Mouse (Mus musculus) testis, adult 2 months (tissue): Measurements from ENCODE around the gene Emid1. TPM values are rescaled to one million over a fixed set of nuclear protein-coding genes. Genes with fewer than 3 reads are reported as not detected.

Experiments
- H3K27ac ChIP-seq: fragments of 200-500 bp; 2 replicates; pipeline ENCODE4 v1.5.1; 2012; ENCODE audit warnings: low read depth, low read length; ENCODE audit not compliant: control insufficient read depth, insufficient read depth
- H3K27me3 ChIP-seq: fragments of 200-500 bp; 2 replicates; pipeline ENCODE4 v1.6.1; 2012; ENCODE audit warnings: mild to moderate bottlenecking, low read length, moderate library complexity; ENCODE audit not compliant: control insufficient read depth, insufficient read depth
- H3K36me3 ChIP-seq: fragments of 200-500 bp; 2 replicates; pipeline ENCODE4 v1.6.1; 2012; ENCODE audit warnings: mild to moderate bottlenecking, low read length; ENCODE audit not compliant: control insufficient read depth, insufficient read depth
- H3K4me1 ChIP-seq: fragments of 200-500 bp; 2 replicates; pipeline ENCODE4 v1.6.1; 2012; ENCODE audit warnings: low read length; ENCODE audit not compliant: control insufficient read depth, insufficient read depth
- H3K4me3 ChIP-seq: fragments of 200-500 bp; 2 replicates; pipeline ENCODE4 v1.5.1; 2012; ENCODE audit warnings: low read depth, mild to moderate bottlenecking, low read length, moderate library complexity, mixed read lengths; ENCODE audit not compliant: control insufficient read depth
- CTCF ChIP-seq: fragments of 200-500 bp; IDR thresholded peaks from 2 replicates; pipeline ENCODE4 v1.5.1; 2012; ENCODE audit warnings: low read depth, mild to moderate bottlenecking, inconsistent platforms, low read length, moderate library complexity; ENCODE audit not compliant: control insufficient read depth, insufficient read depth, insufficient replicate concordance
- POLR2A ChIP-seq: fragments of 200-500 bp; IDR thresholded peaks from 2 replicates; pipeline ENCODE4 v1.6.1; 2012; ENCODE audit warnings: low read depth, mild to moderate bottlenecking, inconsistent platforms, low read length, moderate library complexity; ENCODE audit not compliant: control insufficient read depth
- polyA plus RNA-seq: library from polyadenylated mRNA; depleted of rRNA; stranded (reverse); fragments of >200 nt; gene quantifications from 2 replicates; pipeline ENCODE4 v1.2.3, GENCODE M21; 2012; rRNA removed

Gene Emid1
- 4.0 and 5.2 TPM in 2 replicates for polyA plus RNA-seq

GRCm38 (mm10) chr11:5151680-5152337, at the start of gene Emid1:
TSS of gene Emid1 (minus strand) at chr11:5152257.
- H3K4me3 ChIP-seq = peak within 1 kb of the TSS; percentile 64
- no peaks in the 10 kb centered on the region; the same call in 1 of the 2 replicates for H3K27me3 ChIP-seq
- H3K36me3 ChIP-seq = no peaks in the 10 kb centered on the region
- TF ChIP-seq POLR2A = no peak
- TF ChIP-seq CTCF = no peak
- no peak within 1 kb of the TSS for H3K27ac ChIP-seq
- peaks cover 11% of the 10 kb centered on the region for H3K4me1 ChIP-seq

GRCm38 (mm10) chr11:5199879-5200278, 47.8 kb upstream of the Emid1 start:
- H3K36me3 ChIP-seq = no peaks in the 10 kb centered on the region
- H3K27me3 ChIP-seq = no peaks in the 10 kb centered on the region
- no peak overlapping the region for H3K27ac ChIP-seq
- no peak overlapping the region for H3K4me3 ChIP-seq
- TF ChIP-seq CTCF (no peak), POLR2A (no peak)
- no peaks in the 10 kb centered on the region for H3K4me1 ChIP-seq

- no peak overlapping the region for H3K27ac ChIP-seq
- no peak overlapping the region for H3K4me3 ChIP-seq
- no peaks in the 10 kb centered on the region for H3K4me1 ChIP-seq
- TF ChIP-seq CTCF (no peak), POLR2A (no peak)
- no peaks in the 10 kb centered on the region for H3K27me3 ChIP-seq
- no peaks in the 10 kb centered on the region for H3K36me3 ChIP-seq
Observed at GRCm38 (mm10) chr11:5197068-5197467, 45.0 kb upstream of the Emid1 start.

GRCm38 (mm10) chr11:5196583-5196982, 44.5 kb upstream of the Emid1 start:
- no peaks in the 10 kb centered on the region for H3K36me3 ChIP-seq
- no peaks in the 10 kb centered on the region for H3K27me3 ChIP-seq
- H3K4me1 ChIP-seq = no peaks in the 10 kb centered on the region
- TF ChIP-seq CTCF = no peak
- H3K4me3 ChIP-seq = no peak overlapping the region
- H3K27ac ChIP-seq = no peak overlapping the region

GRCm38 (mm10) chr11:5193576-5193881, 41.5 kb upstream of the Emid1 start:
- no peak overlapping the region for H3K27ac ChIP-seq
- TF ChIP-seq CTCF (no peak), POLR2A (no peak)
- no peaks in the 10 kb centered on the region for H3K27me3 ChIP-seq
- H3K4me3 ChIP-seq = no peak overlapping the region
- no peaks in the 10 kb centered on the region for H3K36me3 ChIP-seq
- no peaks in the 10 kb centered on the region for H3K4me1 ChIP-seq

GRCm38 (mm10) chr11:5192840-5193575, 41.0 kb upstream of the Emid1 start:
- Histone ChIP-seq H3K4me1 (no peaks in the 10 kb centered on the region), H3K4me3 (no peak overlapping the region), H3K27me3 (no peaks in the 10 kb centered on the region), H3K27ac (no peak overlapping the region), H3K36me3 (no peaks in the 10 kb centered on the region)
- TF ChIP-seq POLR2A = no peak
- no peak for TF ChIP-seq CTCF

GRCm38 (mm10) chr11:5192084-5192516, 40.0 kb upstream of the Emid1 start:
- no peaks in the 10 kb centered on the region for H3K4me1 ChIP-seq
- TF ChIP-seq CTCF = no peak
- TF ChIP-seq POLR2A = no peak
- no peaks in the 10 kb centered on the region for H3K36me3 ChIP-seq
- H3K4me3 ChIP-seq = no peak overlapping the region
- H3K27ac ChIP-seq = no peak overlapping the region
- H3K27me3 ChIP-seq = no peaks in the 10 kb centered on the region
